Mouse (Mus musculus) ES-E14 (cell line): ENCODE measurements at regions not wholly inside any gene's neighbourhood (a gene's known extent, or its start where the extent isn't known, plus 50 kb on each side); places are given as distances from the start of the nearest gene placed in this dataset.
"Not testable (repeated sequence)": the region's sequence is repeated elsewhere in the genome, so short reads cannot be mapped to it uniquely, and the experiment has no call there.

Experiments used
- CHD2 ChIP-seq: IDR thresholded peaks from 2 replicates; pipeline ENCODE4 v1.6.1; 2014; ENCODE audit warnings: mild to moderate bottlenecking, low read depth, low read length, inconsistent platforms
- HCFC1 ChIP-seq: IDR thresholded peaks from 2 replicates; pipeline ENCODE4 v1.6.1; 2012; ENCODE audit warnings: low read length, inconsistent platforms, borderline replicate concordance; ENCODE audit not compliant: insufficient read depth
- MAFK ChIP-seq: IDR thresholded peaks from 2 replicates; pipeline ENCODE4 v1.6.1; 2014; ENCODE audit warnings: mild to moderate bottlenecking, low read depth, low read length, inconsistent platforms; ENCODE audit not compliant: insufficient read depth
- ZNF384 ChIP-seq: IDR thresholded peaks from 2 replicates; pipeline ENCODE4 v1.6.1; 2012; ENCODE audit warnings: low read depth, low read length, inconsistent platforms

- not testable (repeated sequence) for TF ChIP-seq ZNF384, MAFK, CHD2, HCFC1
Observed at GRCm38 (mm10) chr11:121965911-121966310, 135.9 kb downstream of the Ptchd3 start.
